Mouse (Mus musculus): ENCODE results near the gene Anapc11. TPM values are rescaled to one million over a fixed set of nuclear protein-coding genes. Genes with fewer than 3 reads are reported as not detected.

Gene Anapc11
- total RNA-seq, 2 experiments from 2014 or later, result 73.1 to 86.4 TPM

DNA sequence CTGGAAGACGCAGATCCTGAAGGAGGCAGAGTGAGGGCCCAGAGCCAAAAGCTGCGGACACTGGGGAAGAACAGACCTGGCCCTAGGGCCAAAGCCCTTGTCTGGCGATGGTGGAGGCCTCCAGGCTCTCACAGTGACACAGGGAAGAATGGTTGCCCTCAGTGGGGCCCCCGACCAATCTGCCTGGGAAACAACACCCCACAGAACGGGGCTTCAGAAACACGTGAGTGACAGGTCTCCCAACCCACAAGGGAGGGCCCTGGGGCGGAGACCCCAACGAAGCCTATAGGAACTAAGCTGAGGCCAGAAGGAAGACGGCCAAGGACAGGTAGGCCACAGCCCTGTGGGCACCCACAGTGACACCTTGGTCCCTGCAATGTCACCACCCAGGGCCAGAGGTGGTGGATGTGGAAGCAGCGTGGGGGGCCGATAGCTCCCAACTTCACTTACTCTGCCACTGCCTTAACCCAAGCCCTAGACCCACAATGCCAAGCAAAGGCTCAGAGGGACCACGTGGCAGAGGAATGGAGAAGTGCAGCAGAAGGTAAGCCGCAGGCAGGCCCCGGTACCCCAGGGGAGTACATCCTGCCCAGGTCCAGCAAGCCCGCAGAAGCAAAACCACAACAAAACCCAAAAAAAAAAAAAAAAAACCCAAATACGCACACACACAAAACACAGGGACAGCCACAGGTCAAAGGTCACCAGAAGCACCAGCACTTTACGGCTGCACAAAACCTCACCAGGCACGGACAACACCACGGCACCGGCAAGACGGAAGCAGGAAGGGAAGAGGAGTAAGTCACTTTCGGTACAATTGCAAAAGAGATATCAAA, 29.5 kb downstream of the Anapc11 start:
- DNase-seq, result no peak

DNA sequence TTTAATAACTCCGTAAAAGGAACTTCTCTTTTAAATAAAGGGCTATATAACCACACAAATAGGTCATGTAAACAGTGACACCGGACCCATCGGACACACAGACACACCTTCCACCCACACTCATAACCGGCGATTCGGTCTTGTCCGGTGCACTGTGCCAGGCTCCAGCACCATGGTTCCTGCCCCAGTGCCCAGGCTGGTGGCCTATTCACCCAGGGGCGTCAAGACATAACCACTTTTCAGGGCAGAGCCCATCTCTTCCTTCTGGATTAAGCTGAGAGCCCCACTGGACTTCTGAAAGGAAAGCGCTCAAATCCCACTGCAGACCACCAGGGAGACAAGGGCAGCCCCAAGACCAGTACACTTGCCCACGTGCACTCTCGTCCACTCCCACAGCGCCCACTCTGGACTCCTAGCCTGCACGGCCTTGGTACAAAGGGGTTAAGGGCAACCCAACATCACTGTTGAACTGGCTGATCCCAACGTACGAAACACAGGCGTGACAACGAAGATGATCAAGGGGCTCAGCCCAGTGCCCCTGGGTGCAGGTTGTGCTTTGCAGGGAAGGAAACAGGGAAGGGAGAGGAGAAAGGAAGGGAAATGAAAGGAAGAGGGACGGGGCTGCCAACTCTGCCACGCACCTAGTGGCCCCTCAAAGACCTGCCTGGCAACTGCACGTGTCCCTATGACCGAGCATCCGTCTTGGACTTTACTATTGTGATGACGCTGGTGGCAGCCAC, 30.6 kb downstream of the Anapc11 start:
- DNase-seq, result no peak

DNA sequence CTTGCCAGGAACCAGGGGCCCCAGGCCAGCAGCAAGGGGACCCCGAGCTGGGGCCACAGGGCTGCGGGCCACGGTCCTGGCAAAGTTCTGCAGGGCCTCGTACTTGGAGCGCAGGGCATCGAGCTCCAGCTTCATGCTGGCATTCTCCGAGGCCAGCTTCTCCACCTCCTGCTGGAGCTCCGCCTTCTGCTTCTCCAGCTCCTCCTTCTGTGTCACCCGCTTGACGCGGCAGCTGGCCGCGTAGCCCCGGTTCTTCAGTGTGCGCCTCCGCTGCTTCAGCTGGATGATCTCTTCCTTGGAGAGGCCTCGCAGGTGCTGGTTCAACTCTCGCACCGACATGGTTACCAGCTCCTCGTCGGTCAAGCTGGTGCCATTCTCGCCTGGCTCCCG, 31.1 kb downstream of the Anapc11 start:
- DNase-seq, result no peak

DNA sequence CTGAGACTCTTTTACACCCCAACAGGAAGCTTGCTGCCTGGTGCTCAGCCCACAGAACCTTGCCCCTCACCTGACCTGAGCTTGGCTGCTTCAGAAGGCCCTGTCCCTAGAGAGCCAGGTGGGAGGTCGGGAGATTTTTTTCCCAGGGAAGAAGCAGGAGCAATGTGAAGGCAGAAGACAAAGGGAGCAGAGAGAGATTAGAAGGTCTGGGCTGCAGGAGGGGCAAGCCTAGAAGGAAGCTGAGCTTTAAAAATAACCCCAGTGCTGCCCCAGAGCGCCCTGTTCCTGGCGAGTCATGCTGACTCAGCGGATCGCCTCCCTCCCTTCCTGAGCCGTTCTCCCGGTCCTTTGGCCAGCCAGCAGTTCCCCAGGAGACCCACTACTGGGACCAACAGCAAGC, 31.7 kb downstream of the Anapc11 start:
- peak; percentile 73 for DNase-seq

DNA sequence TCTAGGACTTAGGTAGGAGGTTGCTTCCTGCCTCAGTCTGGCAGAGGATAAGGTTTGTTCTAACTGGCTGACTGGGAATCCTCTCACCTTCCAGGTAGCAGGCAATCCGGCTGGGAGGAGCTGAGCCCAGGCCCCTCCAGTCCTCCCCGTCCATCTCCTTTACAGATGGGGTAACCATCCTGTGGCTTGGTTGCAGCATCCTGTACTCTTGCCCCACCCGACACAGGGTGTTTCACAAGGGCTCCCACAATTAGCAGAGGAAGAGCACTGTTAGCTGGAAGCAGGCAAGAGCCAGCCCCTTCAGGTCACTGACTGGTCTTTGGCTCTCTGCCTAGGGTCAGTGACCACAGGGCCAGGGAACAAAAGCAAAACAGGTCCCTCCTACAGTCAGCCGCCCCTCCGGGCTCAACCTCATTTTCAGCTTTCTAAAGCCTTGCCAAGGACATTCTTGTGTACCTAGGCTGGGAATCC, 32.2 kb downstream of the Anapc11 start:
- peak; percentile 69 for DNase-seq

DNA sequence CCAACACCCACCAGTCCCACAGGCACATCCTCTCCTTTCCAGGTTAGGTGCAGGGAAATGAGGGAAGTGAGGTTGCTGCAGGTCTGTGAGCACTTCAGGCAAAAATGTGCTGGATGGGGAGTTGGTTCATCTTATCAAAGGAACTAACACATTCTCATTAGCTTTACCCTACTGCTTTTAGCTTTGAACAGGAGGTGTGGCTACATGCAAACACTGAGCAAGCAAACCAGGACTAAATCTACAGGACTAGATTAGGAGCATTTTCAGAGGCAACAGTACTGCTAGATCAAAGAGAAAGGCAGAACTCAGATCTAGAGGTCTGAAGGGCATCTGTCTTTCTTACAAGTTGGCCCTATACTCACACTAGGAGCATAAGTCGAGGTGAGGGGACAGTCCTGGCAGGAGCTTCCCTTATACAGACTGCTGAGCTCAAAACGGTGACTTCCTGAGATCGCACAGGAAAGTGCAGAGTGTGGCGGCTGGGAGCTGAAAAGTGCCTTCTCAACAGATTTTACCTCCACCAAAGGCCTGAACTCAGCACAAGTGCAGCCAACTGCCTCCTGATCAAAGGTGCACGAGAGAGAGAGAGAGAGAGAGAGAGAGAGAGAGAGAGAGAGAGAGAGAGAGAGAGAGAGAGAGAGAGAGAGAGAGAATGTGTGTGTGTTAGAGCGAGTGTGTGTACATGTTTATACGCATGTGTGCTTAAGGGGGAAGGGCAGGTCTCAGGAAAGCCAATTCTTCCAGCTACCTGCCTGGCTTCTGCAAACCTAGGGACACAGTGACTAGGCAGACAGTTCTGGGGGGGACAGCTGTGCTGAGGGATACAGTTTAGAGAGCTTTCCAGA, 32.9 kb downstream of the Anapc11 start:
- no peak for DNase-seq

DNA sequence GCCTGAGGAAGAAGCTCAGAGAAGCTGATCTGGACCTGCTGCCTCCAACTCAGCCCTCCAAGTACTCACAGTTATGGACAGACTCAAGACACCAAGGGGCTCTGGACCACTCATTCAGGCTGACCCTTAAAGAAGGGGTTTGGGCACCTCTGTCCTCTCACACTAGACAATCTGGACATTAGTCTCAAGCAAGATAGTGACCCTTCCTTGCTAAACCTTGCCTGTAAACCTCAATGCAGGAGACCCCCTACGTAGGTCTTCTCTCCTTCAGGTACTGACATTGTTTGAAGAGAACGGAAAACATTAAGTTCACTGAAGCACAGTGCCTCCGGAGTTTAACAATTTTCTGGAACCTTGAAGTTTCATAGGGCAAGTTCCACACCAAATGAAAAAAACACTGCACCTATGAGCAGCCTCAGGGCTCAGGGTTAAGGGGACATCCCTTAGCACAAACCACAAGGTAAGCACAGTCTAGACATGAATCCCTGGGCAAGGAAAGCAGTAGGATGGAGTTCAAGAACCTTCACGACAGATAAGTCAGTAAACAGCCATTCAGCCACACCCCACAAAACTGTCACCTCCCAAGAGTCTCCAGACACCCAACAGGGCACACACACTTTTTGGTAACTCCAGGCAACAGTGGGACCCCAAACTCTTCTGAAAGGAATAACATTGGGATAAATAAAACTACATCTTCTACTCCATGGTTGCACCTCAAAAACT, 33.7 kb downstream of the Anapc11 start:
- no peak for DNase-seq

DNA sequence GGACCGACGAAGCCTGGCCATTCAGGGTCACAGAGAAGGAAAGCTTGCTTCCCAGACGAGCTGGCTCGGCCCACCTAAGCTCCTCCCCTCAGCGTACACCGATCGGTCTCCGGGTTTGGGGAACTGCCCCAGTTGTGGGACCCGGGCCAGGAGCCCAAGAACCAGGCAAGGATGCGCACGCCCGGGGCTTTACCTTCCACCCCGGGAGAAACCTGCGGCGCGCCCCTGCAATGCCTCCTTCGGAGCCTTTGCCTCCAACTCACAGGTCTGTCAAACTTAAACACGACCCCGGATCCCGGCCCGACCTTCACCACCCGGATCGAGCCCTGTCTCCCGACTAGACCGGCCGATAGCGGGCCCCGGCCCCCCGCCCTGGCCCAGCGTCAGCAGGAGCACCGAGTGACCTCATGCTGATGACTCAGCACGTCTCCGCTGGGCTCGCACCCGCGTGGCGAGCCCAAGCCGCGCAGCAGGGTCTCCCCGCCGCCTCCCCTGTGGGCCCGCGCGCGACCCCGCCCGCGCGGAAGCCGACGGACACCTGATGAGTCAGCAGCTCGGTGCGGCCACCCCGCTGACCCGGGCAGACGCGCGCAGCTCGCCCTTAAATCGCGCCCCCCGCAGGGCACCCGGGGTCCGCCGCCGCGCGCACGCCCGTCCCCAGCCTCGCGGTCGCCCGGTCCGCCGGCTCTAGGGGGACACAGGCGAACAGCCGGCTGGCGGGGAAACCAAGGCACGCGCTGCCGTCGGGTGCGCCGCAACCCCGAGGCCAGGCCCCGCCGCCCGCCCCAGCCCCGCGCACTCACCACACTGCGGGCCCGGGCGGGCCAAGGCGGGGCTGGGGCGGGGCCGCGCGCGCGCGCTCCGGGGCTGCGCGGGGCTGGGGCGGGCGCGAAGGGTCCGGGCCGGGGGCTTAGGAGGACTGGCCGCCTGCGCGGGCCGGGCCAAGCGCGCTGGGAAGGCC, 34.6 kb downstream of the Anapc11 start:
- peak; percentile 83 for DNase-seq

DNA sequence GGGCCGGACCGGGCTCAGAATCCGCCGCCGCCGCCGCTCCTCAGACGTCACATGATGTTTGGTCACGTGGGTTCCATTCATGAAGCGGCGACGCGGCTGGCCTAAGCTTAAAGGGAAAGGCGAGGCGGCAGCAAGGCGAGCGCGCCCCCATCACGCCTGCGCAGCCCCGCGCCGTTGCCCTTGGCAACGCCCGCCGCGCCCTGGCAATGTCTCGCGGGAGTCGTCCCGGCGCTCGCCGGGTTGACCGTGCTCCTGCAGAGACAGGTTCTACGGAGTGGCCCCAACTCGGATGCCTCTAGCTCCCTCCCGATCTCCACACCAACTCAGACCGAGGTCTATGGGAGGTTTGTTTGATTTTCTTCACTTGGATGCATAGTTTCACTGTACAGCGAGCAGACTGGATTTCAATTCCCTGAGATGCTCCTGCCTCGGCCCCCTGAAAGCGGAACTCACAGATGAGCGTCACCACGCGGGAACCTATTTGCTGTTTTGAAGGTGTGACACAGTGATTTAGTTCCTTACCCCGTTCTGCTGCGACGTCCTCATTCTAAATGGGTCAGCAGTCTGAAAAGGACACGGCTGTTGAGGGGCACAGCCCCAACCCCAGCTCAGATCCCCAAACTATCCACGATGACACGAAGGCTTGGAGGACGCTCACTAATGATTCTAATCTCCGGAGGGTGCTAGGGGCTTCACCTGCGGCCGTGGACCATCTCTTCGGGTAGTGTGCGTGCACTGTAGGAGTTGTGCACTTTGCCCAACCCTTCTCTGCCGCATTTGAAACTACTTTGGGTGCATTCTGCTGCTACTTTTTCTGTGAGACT, 35.5 kb downstream of the Anapc11 start, which contains the start of gene Mafg:
Mafg (minus strand) TSS at position 81 of the 824 bp plus-strand sequence.
- DNase-seq, result peak; percentile 96

DNA sequence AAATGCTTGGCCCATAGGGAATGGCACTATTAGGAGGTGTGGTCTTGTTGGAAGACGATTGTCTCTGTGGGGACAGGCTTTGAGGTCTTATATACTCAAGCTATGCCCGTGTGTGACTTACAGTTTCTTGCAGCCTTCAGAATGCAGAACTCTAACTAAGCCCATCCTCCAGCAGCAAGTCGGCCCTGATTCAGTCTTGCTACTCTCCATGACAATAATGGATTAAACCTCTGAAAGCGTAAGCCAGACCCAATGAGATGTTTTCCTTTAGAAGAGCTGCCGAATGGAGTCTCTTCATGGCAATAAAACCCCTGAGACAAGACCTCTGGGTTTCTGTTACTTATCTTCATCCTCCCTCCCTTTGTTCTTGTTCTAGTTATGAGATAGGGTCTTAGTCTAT, 36.6 kb downstream of the Anapc11 start:
- DNase-seq, result no peak

DNA sequence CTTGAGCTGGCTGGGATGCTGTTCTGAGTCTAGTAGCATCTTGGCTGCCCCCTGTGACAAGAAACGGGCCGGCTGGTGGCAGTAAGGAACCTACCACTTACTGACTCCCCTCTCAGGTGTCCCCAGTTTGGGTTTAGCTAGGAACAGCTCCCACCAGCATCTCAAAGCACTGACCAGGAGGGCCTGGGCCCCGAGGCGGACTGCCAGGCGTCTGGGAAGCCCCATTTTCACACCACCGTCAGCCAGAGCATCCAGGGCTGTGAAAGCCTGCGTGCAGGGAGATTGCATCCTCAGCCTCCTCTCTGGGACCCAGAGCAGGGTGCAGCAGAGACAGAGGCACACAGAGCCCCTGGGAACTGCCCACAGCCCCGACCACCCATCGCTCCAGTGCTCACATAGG, 43.0 kb downstream of the Anapc11 start:
- no peak for DNase-seq

DNA sequence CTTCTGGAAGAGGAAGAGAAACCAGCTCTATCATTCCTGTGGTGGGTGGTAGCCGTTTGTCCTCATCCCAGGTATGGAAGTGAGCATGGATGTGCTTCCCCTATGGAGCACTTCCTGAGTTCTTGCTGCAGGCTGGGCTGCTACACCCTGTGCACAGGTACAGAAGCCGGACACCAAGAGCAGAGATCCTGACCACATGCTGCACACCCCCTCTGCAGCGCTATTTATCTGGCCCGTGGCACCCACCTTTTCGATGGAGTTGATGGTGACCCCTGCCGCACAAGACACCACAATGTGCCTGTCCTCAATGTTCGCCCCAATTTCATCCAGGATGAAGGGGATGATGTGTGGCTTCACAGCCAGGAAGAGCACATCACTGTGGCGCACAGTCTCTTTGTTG, 43.6 kb downstream of the Anapc11 start:
- no peak for DNase-seq

DNA sequence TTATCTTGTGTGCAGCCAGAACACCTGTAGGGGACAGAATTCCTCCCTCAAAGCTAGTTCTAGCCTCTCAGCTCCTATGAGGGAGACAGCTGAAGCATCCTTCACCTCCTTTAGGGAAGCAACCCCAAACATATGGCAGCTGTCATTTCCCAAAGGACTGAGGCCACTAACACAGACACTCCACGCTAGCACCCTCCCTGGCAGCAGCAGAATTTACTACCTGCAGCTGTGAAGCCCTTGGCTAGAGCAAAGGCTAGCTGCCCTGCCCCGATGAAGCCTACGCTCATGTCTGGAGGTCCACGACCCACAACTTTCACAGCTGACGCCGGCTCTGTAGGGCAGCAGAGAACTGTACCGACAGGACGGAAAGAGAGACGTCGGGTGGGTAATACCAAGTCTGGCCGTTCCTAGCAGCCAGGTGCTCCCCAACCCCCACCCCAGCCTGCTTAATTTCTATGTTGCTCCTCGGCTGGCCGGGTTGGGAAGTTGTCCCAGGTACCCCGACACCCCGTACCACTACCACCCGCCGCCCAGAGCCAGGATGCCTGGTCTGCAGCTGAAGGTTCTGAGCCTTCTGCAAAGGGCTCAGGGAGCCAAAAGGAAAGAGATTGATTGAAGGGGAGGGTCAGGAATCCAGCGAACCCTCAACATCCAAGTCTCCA, 44.8 kb downstream of the Anapc11 start:
- peak; percentile 35 for DNase-seq

DNA sequence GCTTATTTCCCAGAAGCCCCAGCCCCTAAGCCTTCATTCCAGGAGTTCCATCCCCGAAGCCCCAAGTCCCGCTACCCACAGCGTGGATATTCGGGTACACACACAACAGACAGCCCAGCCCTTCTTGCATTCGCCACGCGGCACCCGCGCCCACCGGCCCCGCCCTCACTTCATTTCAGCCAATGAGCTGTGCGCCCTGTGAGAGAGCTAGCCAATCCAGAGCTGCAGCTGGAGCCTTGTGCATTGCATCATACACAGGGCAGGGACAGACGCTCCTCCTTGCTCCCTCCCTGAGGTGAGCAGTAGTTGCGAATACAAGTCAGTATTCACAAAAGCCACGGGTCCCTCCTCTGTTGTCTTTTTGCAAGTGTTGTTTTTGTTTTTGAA, 45.4 kb downstream of the Anapc11 start, which contains the start of gene Pycr1:
Pycr1 (minus strand) TSS at position 169 of the 387 bp plus-strand sequence.
- DNase-seq, result peak; percentile 96

DNA sequence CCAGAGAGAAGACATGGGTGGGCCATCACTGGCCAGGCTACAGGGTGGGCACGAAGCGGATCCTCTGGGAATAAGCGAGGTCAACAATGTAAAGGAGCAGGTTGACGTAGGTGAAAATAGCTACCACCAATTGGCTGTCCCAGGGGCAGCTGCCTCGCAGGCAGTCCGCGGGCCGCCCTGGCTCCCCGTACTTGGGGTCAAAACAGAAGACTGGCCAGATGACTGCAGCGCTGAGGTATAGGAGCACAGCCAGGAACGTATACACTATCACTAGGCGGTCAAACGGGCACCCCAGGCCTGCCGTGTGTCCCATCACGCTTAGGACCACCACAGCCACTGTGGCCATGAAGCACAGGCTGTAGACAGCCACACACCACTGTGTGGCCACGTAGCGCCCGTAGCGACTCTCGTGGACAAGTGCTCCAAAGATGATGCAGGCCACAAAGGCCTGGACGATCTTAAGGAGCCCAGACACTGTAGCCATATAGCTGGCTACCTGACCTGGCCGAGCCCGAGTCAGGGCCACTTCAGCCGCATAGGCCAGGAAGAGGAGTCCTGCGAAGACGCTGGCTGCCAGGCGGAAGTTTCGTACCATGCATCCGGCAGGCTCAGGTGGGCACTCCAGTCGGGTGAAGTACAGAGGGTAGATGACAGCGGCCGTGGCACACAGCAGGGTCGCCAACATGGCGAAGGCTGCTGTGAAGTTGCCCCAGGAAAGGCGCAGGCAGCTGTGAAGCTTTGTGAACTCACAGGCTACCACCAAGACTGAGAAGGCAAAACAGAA, 49.0 kb downstream of the Anapc11 start:
- DNase-seq, result no peak

DNA sequence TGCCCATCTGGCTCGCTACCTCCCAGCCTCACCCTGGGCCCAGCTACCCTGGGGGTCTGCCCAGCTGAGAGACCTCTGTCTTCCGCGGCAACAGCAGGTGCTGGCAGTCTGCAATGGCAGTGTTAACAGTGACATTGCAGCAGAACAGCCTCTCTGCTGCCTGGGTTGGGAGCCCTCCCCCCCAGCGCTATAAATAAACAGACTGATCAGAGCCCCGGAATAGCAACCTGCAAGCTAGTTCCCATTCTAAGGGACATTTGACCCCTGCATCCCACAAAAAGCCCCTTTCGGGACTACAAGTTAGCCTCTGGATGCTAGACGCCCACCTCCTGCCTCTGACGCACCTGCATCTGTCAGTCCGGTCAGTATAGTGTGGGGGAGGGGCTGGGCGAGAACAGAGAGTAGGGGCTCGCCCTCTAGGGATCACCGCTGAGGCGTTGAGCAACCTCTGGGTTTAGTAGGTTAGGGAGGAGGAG, 49.8 kb downstream of the Anapc11 start, which contains the start of gene Myadml2:
Myadml2 (minus strand) TSS at position 158 of the 476 bp plus-strand sequence.
- peak; percentile 45 for DNase-seq

DNA sequence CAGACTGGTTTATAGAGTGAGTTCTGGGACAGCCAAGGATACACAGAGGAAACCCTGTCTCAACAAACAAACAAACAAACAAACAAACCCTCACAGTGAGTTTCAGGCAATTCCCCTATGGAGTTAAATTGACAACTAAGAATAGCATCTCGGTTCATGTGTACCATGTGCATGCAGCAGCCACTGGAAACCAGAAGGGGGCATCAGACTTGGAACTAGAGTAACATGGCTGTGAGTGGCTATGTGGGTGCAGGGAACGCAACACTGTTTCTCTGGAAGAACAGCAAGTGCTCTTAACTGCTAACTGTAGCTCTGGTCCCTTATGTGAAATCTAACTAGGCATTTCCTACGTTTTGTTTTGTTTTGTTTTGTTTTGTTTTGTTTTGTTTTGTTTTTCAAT, 53.7 kb downstream of the Anapc11 start:
- DNase-seq, result no peak

DNA sequence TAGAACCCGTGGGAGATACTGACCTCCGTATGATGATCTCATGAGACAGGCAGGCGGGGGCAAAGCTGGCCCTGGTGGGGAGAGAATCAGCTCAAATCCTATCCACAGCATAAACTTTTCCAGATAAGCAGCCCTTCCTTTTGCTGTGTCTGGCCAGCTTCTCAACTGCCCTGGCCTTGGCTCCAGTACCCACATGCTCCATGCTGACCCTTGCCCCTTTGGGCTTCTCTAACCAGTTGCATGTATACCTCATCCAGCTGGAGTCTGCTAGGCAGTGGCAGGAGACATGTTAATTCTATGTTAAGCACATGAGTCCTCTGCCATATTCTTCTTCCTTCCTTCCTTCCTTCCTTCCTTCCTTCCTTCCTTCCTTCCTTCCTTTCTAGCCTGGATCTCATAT, 56.5 kb downstream of the Anapc11 start:
- no peak for DNase-seq
